Mouse (Mus musculus): ENCODE results near the gene Aars. TPM values are rescaled to one million over a fixed set of nuclear protein-coding genes. Genes with fewer than 3 reads are reported as not detected.

Aars gene
- polyA plus RNA-seq, 1 experiment from 2014 or later: 66.9 TPM

GRCm38 (mm10) chr8:111056158-111056663 lies 23.3 kb downstream of the Aars start, which contains the start of gene Exosc6:
TSS of gene Exosc6 (plus strand) at chr8:111056339.
- WGBS: under 1% methylated on average over 62 of the region's 68 CpGs
- peak; percentile 92 for TF ChIP-seq CTCF (IDR thresholded peaks at IDR 0.05; ENCODE audit: low read depth)
- no peaks in the 10 kb centered on the region; the same call in 1 of the 2 replicates for H3K4me1 ChIP-seq (ENCODE audit: insufficient read depth)
- peak within 1 kb of the TSS; percentile 94 for H3K4me3 ChIP-seq (ENCODE audit: low read depth, low read length)
- H3K27ac ChIP-seq (ENCODE audit: low read depth): peak within 1 kb of the TSS; percentile 86
- H3K9me3 ChIP-seq (ENCODE audit: low read depth, low read length): no peaks in the 10 kb centered on the region
- ATAC-seq (ENCODE audit: insufficient read depth): peak; percentile 95
- H3K4me2 ChIP-seq: peak within 1 kb of the TSS; percentile 94
- peaks cover 60% of the 10 kb centered on the region for H3K36me3 ChIP-seq (ENCODE audit: insufficient read depth)
- DNase-seq: peak; percentile 98
- no peaks in the 10 kb centered on the region for H3K27me3 ChIP-seq (ENCODE audit: insufficient read depth, low read length)
- H3K9ac ChIP-seq: peak within 1 kb of the TSS; percentile 89

GRCm38 (mm10) chr8:111056691-111057293 lies 23.8 kb downstream of the Aars start:
- H3K9ac ChIP-seq: peak overlapping the region; percentile 89
- no peaks in the 10 kb centered on the region; the same call in 1 of the 2 replicates for H3K4me1 ChIP-seq (ENCODE audit: insufficient read depth)
- no peaks in the 10 kb centered on the region for H3K9me3 ChIP-seq (ENCODE audit: low read depth, low read length)
- DNase-seq (peak; percentile 46), ATAC-seq (ENCODE audit: insufficient read depth) (peak; percentile 72)
- H3K4me2 ChIP-seq: peak overlapping the region; percentile 94
- WGBS: under 1% methylated on average over 59 of the region's 63 CpGs
- H3K27ac ChIP-seq (ENCODE audit: low read depth): peak overlapping the region; percentile 86
- H3K27me3 ChIP-seq (ENCODE audit: insufficient read depth, low read length): no peaks in the 10 kb centered on the region
- peaks cover 54% of the 10 kb centered on the region for H3K36me3 ChIP-seq (ENCODE audit: insufficient read depth)
- TF ChIP-seq CTCF (IDR thresholded peaks at IDR 0.05; ENCODE audit: low read depth): no peak
- peak overlapping the region; percentile 94 for H3K4me3 ChIP-seq (ENCODE audit: low read depth, low read length)

- TF ChIP-seq CTCF (IDR thresholded peaks at IDR 0.05; ENCODE audit: low read depth): no peak
- Histone ChIP-seq H3K4me3 (ENCODE audit: low read depth, low read length) (no peak overlapping the region), H3K9me3 (ENCODE audit: low read depth, low read length) (no peaks in the 10 kb centered on the region), H3K27me3 (ENCODE audit: insufficient read depth, low read length) (no peaks in the 10 kb centered on the region), H3K4me1 (ENCODE audit: insufficient read depth) (no peaks in the 10 kb centered on the region; the same call in 1 of the 2 replicates), H3K9ac (no peak overlapping the region), H3K4me2 (no peak overlapping the region), H3K36me3 (ENCODE audit: insufficient read depth) (peaks cover 32% of the 10 kb centered on the region), H3K27ac (ENCODE audit: low read depth) (no peak overlapping the region)
- ATAC-seq (ENCODE audit: insufficient read depth): no peak
- 63% methylated on average over 2 of the region's 2 CpGs for WGBS
- DNase-seq: no peak
These were observed 26.1 kb downstream of the Aars start for GRCm38 (mm10) chr8:111058946-111059572.

GRCm38 (mm10) chr8:111061688-111062071 lies 28.7 kb downstream of the Aars start:
- DNase-seq: peak; percentile 18
- Histone ChIP-seq H3K9me3 (ENCODE audit: low read depth, low read length) (no peaks in the 10 kb centered on the region), H3K4me2 (peak overlapping the region; percentile 78), H3K4me1 (ENCODE audit: insufficient read depth) (no peaks in the 10 kb centered on the region; the same call in 1 of the 2 replicates), H3K4me3 (ENCODE audit: low read depth, low read length) (peak overlapping the region; percentile 65), H3K27me3 (ENCODE audit: insufficient read depth, low read length) (no peaks in the 10 kb centered on the region), H3K27ac (ENCODE audit: low read depth) (peak overlapping the region; percentile 26; the same call in 1 of the 2 replicates), H3K9ac (peak overlapping the region; percentile 56), H3K36me3 (ENCODE audit: insufficient read depth) (peaks cover 14% of the 10 kb centered on the region)
- WGBS: 2% methylated on average over 14 of the region's 14 CpGs
- TF ChIP-seq CTCF (IDR thresholded peaks at IDR 0.05; ENCODE audit: low read depth): no peak
- peak; percentile 2; the same call in 1 of the 2 replicates for ATAC-seq (ENCODE audit: insufficient read depth)

- peak overlapping the region; percentile 78 for H3K4me2 ChIP-seq
- peaks cover 14% of the 10 kb centered on the region for H3K36me3 ChIP-seq (ENCODE audit: insufficient read depth)
- TF ChIP-seq CTCF (IDR thresholded peaks at IDR 0.05; ENCODE audit: low read depth): no peak
- H3K9ac ChIP-seq: peak overlapping the region; percentile 56
- H3K27ac ChIP-seq (ENCODE audit: low read depth): peak overlapping the region; percentile 26; the same call in 1 of the 2 replicates
- WGBS: under 1% methylated on average over 27 of the region's 27 CpGs
- no peaks in the 10 kb centered on the region; the same call in 1 of the 2 replicates for H3K4me1 ChIP-seq (ENCODE audit: insufficient read depth)
- H3K9me3 ChIP-seq (ENCODE audit: low read depth, low read length): no peaks in the 10 kb centered on the region
- no peaks in the 10 kb centered on the region for H3K27me3 ChIP-seq (ENCODE audit: insufficient read depth, low read length)
- ATAC-seq (ENCODE audit: insufficient read depth): peak; percentile 94
- H3K4me3 ChIP-seq (ENCODE audit: low read depth, low read length): peak overlapping the region; percentile 65
- peak; percentile 96 for DNase-seq
These were observed 29.3 kb downstream of the Aars start for GRCm38 (mm10) chr8:111062072-111062757.

GRCm38 (mm10) chr8:111062893-111063292 lies 29.9 kb downstream of the Aars start:
- H3K4me3 ChIP-seq (ENCODE audit: low read depth, low read length): peak overlapping the region; percentile 65
- no peaks in the 10 kb centered on the region for H3K27me3 ChIP-seq (ENCODE audit: insufficient read depth, low read length)
- H3K36me3 ChIP-seq (ENCODE audit: insufficient read depth): peaks cover 10% of the 10 kb centered on the region
- H3K9me3 ChIP-seq (ENCODE audit: low read depth, low read length): no peaks in the 10 kb centered on the region
- DNase-seq: peak; percentile 5
- WGBS: 40% methylated on average over 2 of the region's 2 CpGs
- H3K4me1 ChIP-seq (ENCODE audit: insufficient read depth): no peaks in the 10 kb centered on the region; the same call in 1 of the 2 replicates
- peak overlapping the region; percentile 78 for H3K4me2 ChIP-seq
- no peak overlapping the region for H3K9ac ChIP-seq
- no peak for TF ChIP-seq CTCF (IDR thresholded peaks at IDR 0.05; ENCODE audit: low read depth)
- no peak overlapping the region for H3K27ac ChIP-seq (ENCODE audit: low read depth)
- ATAC-seq (ENCODE audit: insufficient read depth): no peak

Measured in lung, embryonic 14.5 days (tissue).